Comparison of ENCODE assay signal across 34 mouse cellular contexts in genomic region chr14:52017662-52018061, GRCm38 (mm10). TPM values are rescaled to one million over a fixed set of nuclear protein-coding genes. Genes with fewer than 3 reads are reported as not detected.
A peak's percentile ranks its signal among the peaks of the same experiment; 100 is the strongest.
DNase-seq lines count a peak whose midpoint lies in the region; ATAC-seq and TF ChIP-seq lines count a peak whose summit lies in the region.
"Had no signal": no experiment of that assay in that cellular context is flagged by ENCODE, and none has a peak within 500 bp of the region (broad histone marks: within the 10 kb centered on the region; RNA-seq: fewer than 3 reads in every experiment).

No protein-coding gene starts in this region.

- ATAC-seq in liver, embryonic 11.5 days (replicated peaks; ENCODE audit: low FRiP score): no peak
- no peak for ATAC-seq in liver, postnatal 0 days
- no peak for ATAC-seq in liver, embryonic 13.5 days (ENCODE audit: low read depth)
- ATAC-seq in erythroid progenitor cell, adult 5-6 weeks (replicated peaks; ENCODE audit: low FRiP score, poor library complexity, severe bottlenecking): no peak
- ATAC-seq: forebrain, embryonic 13.5 days; midbrain, embryonic 16.5 days had no signal

- 85% methylated on average over 4 of the region's 4 CpGs for WGBS in cerebellum, adult 2 months
- WGBS in liver, embryonic 11.5 days: 81% methylated on average over 4 of the region's 4 CpGs
- WGBS in liver, postnatal 0 days (ENCODE audit: insufficient replicate concordance): 81% methylated on average over 4 of the region's 4 CpGs
- WGBS in liver, embryonic 13.5 days (ENCODE audit: insufficient replicate concordance): 76% methylated on average over 4 of the region's 4 CpGs

- no peak overlapping the region for H3K9ac ChIP-seq in liver, embryonic 11.5 days (ENCODE audit: low read depth, low read length)
- H3K9ac ChIP-seq in liver, postnatal 0 days (replicated peaks): no peak overlapping the region
- peak overlapping the region; percentile 91 for H3K9ac ChIP-seq in ES-Bruce4 (ENCODE audit: low read depth, poor library complexity, severe bottlenecking)
- peak overlapping the region; percentile 17 for H3K9ac ChIP-seq in liver, embryonic 13.5 days
- H3K9ac ChIP-seq: heart, embryonic 12.5 days had no signal

- no peak overlapping the region for H3K4me3 ChIP-seq in cerebellum, adult 2 months (replicated peaks; ENCODE audit: insufficient read depth, low read depth, low read length)
- no peak overlapping the region for H3K4me3 ChIP-seq in liver, embryonic 11.5 days (ENCODE audit: low read depth, low read length)
- H3K4me3 ChIP-seq in liver, postnatal 0 days (ENCODE audit: low read depth, low read length): no peak overlapping the region
- no peak overlapping the region for H3K4me3 ChIP-seq in ES-Bruce4 (ENCODE audit: low read depth, low read length)
- H3K4me3 ChIP-seq in liver, embryonic 13.5 days (replicated peaks): no peak overlapping the region
- H3K4me3 ChIP-seq: erythroblast, embryonic 14.5 days; forebrain, embryonic 13.5 days; heart, embryonic 12.5 days; hindbrain, embryonic 13.5 days; layer of hippocampus, adult 2 months; myocyte; neural tube, embryonic 13.5 days had no signal

- TF ChIP-seq CTCF in cerebellum, adult 2 months (IDR thresholded peaks at IDR 0.05; ENCODE audit: borderline replicate concordance, insufficient read depth, low read depth, low read length): no peak
- no peak for TF ChIP-seq CTCF in liver, postnatal 0 days (IDR thresholded peaks at IDR 0.05; ENCODE audit: low read depth)
- TF ChIP-seq CTCF in ES-Bruce4 (IDR thresholded peaks at IDR 0.05; ENCODE audit: low read depth, low read length): no peak

- DNase-seq in cerebellum, adult 2 months: no peak
- DNase-seq in cerebellum, adult 11 months: no peak
- no peak for DNase-seq in liver, embryonic 11.5 days (ENCODE audit: low spot score)
- no peak for DNase-seq in liver, postnatal 0 days
- no peak for DNase-seq in liver, embryonic 13.5 days
- DNase-seq in embryo, embryonic 10.5 days (ENCODE audit: low spot score): no peak
- DNase-seq: adrenal gland, adult 2 months; heart, postnatal 14 days; kidney, adult 8-10 months; kidney, postnatal 14 days; lung, postnatal 4 days; retina, postnatal 1 day; right cerebral cortex, postnatal 25 days had no signal

- H3K36me3 ChIP-seq in liver, embryonic 11.5 days (ENCODE audit: control insufficient read depth, insufficient read depth, low read length): 0 out of 2 replicates have a peak, but pooled peaks cover 3% of the 10 kb centered on the region
- H3K36me3 ChIP-seq in liver, postnatal 0 days (replicated peaks; ENCODE audit: insufficient read depth, low read length): 0 out of 2 replicates have a peak, but pooled peaks cover 4% of the 10 kb centered on the region
- H3K36me3 ChIP-seq in ES-Bruce4 (ENCODE audit: control insufficient read depth, insufficient read depth, low read length, poor library complexity, severe bottlenecking): no peaks in the 10 kb centered on the region
- H3K36me3 ChIP-seq in liver, embryonic 13.5 days: peaks cover 5% of the 10 kb centered on the region; the same call in 1 of the 2 replicates
- H3K36me3 ChIP-seq: embryonic facial prominence, embryonic 13.5 days; heart, embryonic 12.5 days; hindbrain, embryonic 13.5 days; neural tube, embryonic 13.5 days had no signal

- no peaks in the 10 kb centered on the region for H3K27me3 ChIP-seq in cerebellum, adult 2 months (ENCODE audit: control insufficient read depth, insufficient read depth, low read length)
- no peaks in the 10 kb centered on the region for H3K27me3 ChIP-seq in liver, embryonic 11.5 days (replicated peaks; ENCODE audit: control insufficient read depth, insufficient read depth, low read length)
- H3K27me3 ChIP-seq in liver, postnatal 0 days (ENCODE audit: insufficient read depth, low read length): no peaks in the 10 kb centered on the region
- H3K27me3 ChIP-seq in ES-Bruce4 (ENCODE audit: control insufficient read depth, insufficient read depth, low read length, poor library complexity, severe bottlenecking): no peaks in the 10 kb centered on the region
- no peaks in the 10 kb centered on the region for H3K27me3 ChIP-seq in liver, embryonic 13.5 days
- H3K27me3 ChIP-seq: embryonic facial prominence, embryonic 13.5 days; forebrain, embryonic 13.5 days; heart, embryonic 12.5 days; hindbrain, embryonic 13.5 days; neural tube, embryonic 13.5 days had no signal

- peak overlapping the region; percentile 47 for H3K27ac ChIP-seq in cerebellum, adult 2 months (ENCODE audit: insufficient read depth, low read length)
- no peak overlapping the region for H3K27ac ChIP-seq in liver, embryonic 11.5 days (ENCODE audit: low read depth, low read length)
- no peak overlapping the region for H3K27ac ChIP-seq in liver, postnatal 0 days (ENCODE audit: low read depth)
- H3K27ac ChIP-seq in ES-Bruce4 (ENCODE audit: insufficient read depth, low read length): peak overlapping the region; percentile 71
- 0 out of 2 replicates have a peak overlapping the region, but pooled peaks have one; percentile 13 for H3K27ac ChIP-seq in liver, embryonic 13.5 days
- H3K27ac ChIP-seq: embryonic facial prominence, embryonic 13.5 days; forebrain, embryonic 13.5 days; hindbrain, embryonic 13.5 days; layer of hippocampus, adult 2 months had no signal

- TF ChIP-seq EP300 in liver, postnatal 0 days (IDR thresholded peaks at IDR 0.05; ENCODE audit: low read depth): no peak
- TF ChIP-seq EP300 in ES-Bruce4 (IDR thresholded peaks at IDR 0.05; ENCODE audit: insufficient read depth, low read depth, low read length): no peak

- no peaks in the 10 kb centered on the region for H3K9me3 ChIP-seq in liver, embryonic 11.5 days (ENCODE audit: control insufficient read depth, low read length)
- no peaks in the 10 kb centered on the region for H3K9me3 ChIP-seq in liver, postnatal 0 days (ENCODE audit: low read length)
- no peaks in the 10 kb centered on the region for H3K9me3 ChIP-seq in ES-Bruce4 (replicated peaks; ENCODE audit: control insufficient read depth, insufficient read depth, low read length, poor library complexity, severe bottlenecking)
- H3K9me3 ChIP-seq in liver, embryonic 13.5 days (replicated peaks): no peaks in the 10 kb centered on the region
- H3K9me3 ChIP-seq: embryonic facial prominence, embryonic 13.5 days; forebrain, embryonic 13.5 days; G1E; heart, embryonic 12.5 days; hindbrain, embryonic 13.5 days; limb, embryonic 10.5 days; neural tube, embryonic 13.5 days had no signal

- no peak for TF ChIP-seq POLR2A in cerebellum, adult 2 months (IDR thresholded peaks at IDR 0.05; ENCODE audit: borderline replicate concordance, insufficient read depth, low read length)
- TF ChIP-seq POLR2A in ES-Bruce4 (IDR thresholded peaks at IDR 0.05; ENCODE audit: insufficient read depth, low read length): no peak

- peak overlapping the region; percentile 12; the same call in 1 of the 2 replicates for H3K4me2 ChIP-seq in liver, embryonic 11.5 days
- H3K4me2 ChIP-seq in liver, postnatal 0 days (ENCODE audit: low read depth, low read length): no peak overlapping the region
- H3K4me2 ChIP-seq in liver, embryonic 13.5 days: peak overlapping the region; percentile 88; the same call in 1 of the 2 replicates
- H3K4me2 ChIP-seq: heart, embryonic 12.5 days; hindbrain, embryonic 13.5 days had no signal

- H3K4me1 ChIP-seq in cerebellum, adult 2 months (ENCODE audit: control insufficient read depth, insufficient read depth, low read length): peaks cover 30% of the 10 kb centered on the region
- H3K4me1 ChIP-seq in liver, embryonic 11.5 days (replicated peaks; ENCODE audit: control insufficient read depth, insufficient read depth, low read length): peaks cover 54% of the 10 kb centered on the region
- H3K4me1 ChIP-seq in liver, postnatal 0 days (ENCODE audit: insufficient read depth): peaks cover 43% of the 10 kb centered on the region
- H3K4me1 ChIP-seq in ES-Bruce4 (ENCODE audit: control insufficient read depth, insufficient read depth, low read length): peaks cover 8% of the 10 kb centered on the region
- H3K4me1 ChIP-seq in liver, embryonic 13.5 days (replicated peaks): peaks cover 78% of the 10 kb centered on the region

RNA-seq across cellular contexts. Expression of gene Tmem253, which starts 2.2 kb away (rescaled TPM):
- 2.0 and 2.4 TPM in 2 replicates for polyA plus RNA-seq in cerebellum, adult 2 months (2012; rRNA removed)
- polyA plus RNA-seq in liver, embryonic 11.5 days (2014; fragmentation: Nextera tagmentation; extraction: Ambion mirVana): 0.85 TPM in 1 of 2 replicates, not detected in the other
- 0.23 and 0.31 TPM in 2 replicates for polyA plus RNA-seq in liver, postnatal 0 days (2015; fragmentation: Nextera tagmentation; extraction: Ambion mirVana)
- 1.3 and 1.9 TPM in 2 replicates for polyA plus RNA-seq in ES-Bruce4 (2011; ENCODE audit: insufficient read depth, insufficient read length, low read depth, missing spikeins)
- 0.09 and 0.20 TPM in 2 replicates for polyA plus RNA-seq in liver, embryonic 13.5 days (2015; fragmentation: Nextera tagmentation; extraction: Ambion mirVana)
- total RNA-seq in erythroid progenitor cell, adult 5-6 weeks (2015; ENCODE audit: low replicate concordance): 6.5 TPM in 1 of 2 replicates, not detected in the other
- total RNA-seq in erythroid progenitor cell, adult 5-6 weeks (2017; ENCODE audit: low replicate concordance): 0.15 TPM in 1 of 2 replicates, not detected in the other
- total RNA-seq: liver, adult 2 months; megakaryocyte-erythroid progenitor cell, adult 5-6 weeks had no signal
- polyA plus RNA-seq: erythroblast, embryonic 14.5 days; neural tube, embryonic 13.5 days had no signal

RNA-seq across cellular contexts. Expression of gene Zfp219, which starts 2.9 kb away (rescaled TPM):
- polyA plus RNA-seq in cerebellum, adult 2 months (2012; rRNA removed): 184 and 188 TPM in 2 replicates
- 19.8 and 21.9 TPM in 2 replicates for polyA plus RNA-seq in liver, embryonic 11.5 days (2014; fragmentation: Nextera tagmentation; extraction: Ambion mirVana)
- polyA plus RNA-seq in liver, postnatal 0 days (2015; fragmentation: Nextera tagmentation; extraction: Ambion mirVana): 8.8 and 9.0 TPM in 2 replicates
- 64.5 and 69.1 TPM in 2 replicates for polyA plus RNA-seq in ES-Bruce4 (2011; ENCODE audit: insufficient read depth, insufficient read length, low read depth, missing spikeins)
- polyA plus RNA-seq in liver, embryonic 13.5 days (2015; fragmentation: Nextera tagmentation; extraction: Ambion mirVana): 10.1 and 10.5 TPM in 2 replicates
- total RNA-seq in erythroid progenitor cell, adult 5-6 weeks (2015; ENCODE audit: low replicate concordance): 2.2 and 4.2 TPM in 2 replicates
- total RNA-seq in erythroid progenitor cell, adult 5-6 weeks (2017; ENCODE audit: low replicate concordance): 3.9 and 4.8 TPM in 2 replicates

RNA-seq across cellular contexts. Expression of gene Olfr221, which starts 24.6 kb away (rescaled TPM):
- polyA plus RNA-seq in cerebellum, adult 2 months (2012; rRNA removed): 0.03 and 0.10 TPM in 2 replicates
- not detected in 2 replicates for polyA plus RNA-seq in liver, embryonic 11.5 days (2014; fragmentation: Nextera tagmentation; extraction: Ambion mirVana)
- not detected in 2 replicates for polyA plus RNA-seq in liver, postnatal 0 days (2015; fragmentation: Nextera tagmentation; extraction: Ambion mirVana)
- not detected in 2 replicates for polyA plus RNA-seq in ES-Bruce4 (2011; ENCODE audit: insufficient read depth, insufficient read length, low read depth, missing spikeins)
- polyA plus RNA-seq in liver, embryonic 13.5 days (2015; fragmentation: Nextera tagmentation; extraction: Ambion mirVana): not detected in 2 replicates
- not detected in 2 replicates for total RNA-seq in erythroid progenitor cell, adult 5-6 weeks (2015; ENCODE audit: low replicate concordance)
- not detected in 2 replicates for total RNA-seq in erythroid progenitor cell, adult 5-6 weeks (2017; ENCODE audit: low replicate concordance)
- total RNA-seq: adrenal gland, adult 2 months; adrenal gland, postnatal 4 days; gastrocnemius, adult 8-10 months; heart, postnatal 14 days; layer of hippocampus, adult 2 months; layer of hippocampus, postnatal 25 days; liver, adult 2 months; megakaryocyte-erythroid progenitor cell, adult 5-6 weeks had no signal
- polyA plus RNA-seq: adrenal gland, adult 2 months; embryonic facial prominence, embryonic 13.5 days; erythroblast, embryonic 14.5 days; forebrain, embryonic 13.5 days; G1E; gonadal fat pad, adult 2 months; heart, embryonic 12.5 days; hindbrain, embryonic 13.5 days; limb, embryonic 10.5 days; liver, adult 2 months; lung, embryonic 16.5 days; midbrain, embryonic 16.5 days; myocyte; neural tube, embryonic 13.5 days; stomach, embryonic 14.5 days had no signal

RNA-seq across cellular contexts. Expression of gene Arhgef40, which starts 33.1 kb away (rescaled TPM):
- polyA plus RNA-seq in cerebellum, adult 2 months (2012; rRNA removed): 44.1 and 48.0 TPM in 2 replicates
- 50.7 and 61.8 TPM in 2 replicates for polyA plus RNA-seq in liver, embryonic 11.5 days (2014; fragmentation: Nextera tagmentation; extraction: Ambion mirVana)
- 5.8 and 7.2 TPM in 2 replicates for polyA plus RNA-seq in liver, postnatal 0 days (2015; fragmentation: Nextera tagmentation; extraction: Ambion mirVana)
- 20.5 and 24.8 TPM in 2 replicates for polyA plus RNA-seq in ES-Bruce4 (2011; ENCODE audit: insufficient read depth, insufficient read length, low read depth, missing spikeins)
- polyA plus RNA-seq in liver, embryonic 13.5 days (2015; fragmentation: Nextera tagmentation; extraction: Ambion mirVana): 16.5 and 19.7 TPM in 2 replicates
- 6.5 and 20.5 TPM in 2 replicates for total RNA-seq in erythroid progenitor cell, adult 5-6 weeks (2015; ENCODE audit: low replicate concordance)
- 11.6 and 16.2 TPM in 2 replicates for total RNA-seq in erythroid progenitor cell, adult 5-6 weeks (2017; ENCODE audit: low replicate concordance)

Comparison
In these comparisons a context has a peak if more than half of its experiments do, and no peak if none do; other contexts are left out.
1. H3K27ac ChIP-seq: peak in cerebellum, adult 2 months (single experiment), ES-Bruce4 (single experiment) and liver, embryonic 13.5 days (single experiment); none in liver, embryonic 11.5 days (single experiment) and liver, postnatal 0 days (single experiment).
2. H3K9ac ChIP-seq: peak in ES-Bruce4 (single experiment) and liver, embryonic 13.5 days (single experiment); none in liver, embryonic 11.5 days (single experiment) and liver, postnatal 0 days (single experiment).